ENCODE assay signal across 13 mouse cellular contexts in the genomic region with DNA sequence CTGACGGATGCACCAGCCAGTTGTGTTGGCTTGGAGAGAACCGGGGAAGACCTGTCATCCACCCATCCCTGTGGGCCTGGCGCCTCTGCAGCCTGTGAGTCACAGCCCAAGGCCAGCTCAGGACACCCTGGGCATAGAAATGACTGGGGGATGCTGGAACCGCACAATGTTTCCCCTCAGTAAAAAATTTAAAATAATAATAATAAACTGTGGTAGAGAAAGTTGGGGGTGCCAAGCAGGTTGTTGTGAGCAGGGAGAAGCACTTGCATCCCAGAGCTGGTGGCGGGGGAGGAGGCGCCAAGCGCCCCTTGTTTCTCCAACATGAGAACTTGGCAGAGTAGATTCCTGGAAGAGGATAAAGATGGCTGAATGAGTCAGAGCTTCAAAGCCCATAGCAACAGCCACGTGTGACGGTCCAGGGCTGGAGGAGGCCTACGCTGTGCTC.
DNase-seq lines count a peak whose midpoint lies in the region; ATAC-seq and TF ChIP-seq lines count a peak whose summit lies in the region.
"Had no signal": no experiment of that assay in that cellular context is flagged by ENCODE, and none has a peak within 500 bp of the region (broad histone marks: within the 10 kb centered on the region; RNA-seq: fewer than 3 reads in every experiment).

No protein-coding gene starts in this region.

- peaks cover 18% of the 10 kb centered on the region for H3K4me1 ChIP-seq in cerebellum, adult 2 months (ENCODE audit: control insufficient read depth, insufficient read depth, low read length)
- H3K4me1 ChIP-seq: liver, embryonic 15.5 days had no signal

- no peaks in the 10 kb centered on the region for H3K27me3 ChIP-seq in cerebellum, adult 2 months (ENCODE audit: control insufficient read depth, insufficient read depth, low read length)
- H3K27me3 ChIP-seq: liver, embryonic 15.5 days had no signal

- no peak for ATAC-seq in erythroblast, adult 5-6 weeks (replicated peaks; ENCODE audit: low FRiP score, poor library complexity, severe bottlenecking)

- no peak overlapping the region for H3K27ac ChIP-seq in cerebellum, adult 2 months (ENCODE audit: insufficient read depth, low read length)
- H3K27ac ChIP-seq in left cerebral cortex, adult 2 months: no peak overlapping the region
- H3K27ac ChIP-seq: hindbrain, embryonic 12.5 days; liver, embryonic 15.5 days had no signal

- no peak for TF ChIP-seq CTCF in cerebellum, adult 2 months (IDR thresholded peaks at IDR 0.05; ENCODE audit: borderline replicate concordance, insufficient read depth, low read depth, low read length)
- no peak for TF ChIP-seq CTCF in left cerebral cortex, adult 2 months (IDR thresholded peaks at IDR 0.05)

- 68% methylated on average over 10 of the region's 10 CpGs for WGBS in cerebellum, adult 2 months

- H3K4me3 ChIP-seq in cerebellum, adult 2 months (replicated peaks; ENCODE audit: insufficient read depth, low read depth, low read length): no peak overlapping the region
- no peak overlapping the region for H3K4me3 ChIP-seq in left cerebral cortex, adult 2 months
- H3K4me3 ChIP-seq: hindbrain, embryonic 12.5 days; liver, embryonic 15.5 days had no signal

- no peak for TF ChIP-seq POLR2A in cerebellum, adult 2 months (IDR thresholded peaks at IDR 0.05; ENCODE audit: borderline replicate concordance, insufficient read depth, low read length)

- peak; percentile 45 to 46 for DNase-seq in cerebellum, postnatal 14 days
- no peak for DNase-seq in cerebellum, adult 2 months
- peak; percentile 79 for DNase-seq in 3134 (ENCODE audit: extremely low read depth, insufficient read length, low spot score)
- peak; percentile 84 to 85 for DNase-seq in adrenal gland, postnatal 36 days
- DNase-seq in left cerebral cortex, adult 2 months (ENCODE audit: extremely low spot score in 1 of 2, low spot score in 2 of 2): peak; percentile 39 to 62
- DNase-seq in spleen, postnatal 14 days (ENCODE audit: low spot score in 2 of 2): no peak
- no peak for DNase-seq in T-cell, adult 2 months (ENCODE audit: low spot score)
- DNase-seq: B cell, adult 2 months; kidney, adult 2 months; thymus, postnatal 4 days had no signal

- intact Hi-C loops in left cerebral cortex, adult 2 months (cut with DNase I): no loop called here

Comparison
In these comparisons a context has a peak if more than half of its experiments do, and no peak if none do; other contexts are left out.
1. DNase-seq: peak in cerebellum, postnatal 14 days (2 of 2), 3134 (single experiment), adrenal gland, postnatal 36 days (2 of 2) and left cerebral cortex, adult 2 months (2 of 2); none in cerebellum, adult 2 months (0 of 2), spleen, postnatal 14 days (0 of 2) and T-cell, adult 2 months (single experiment).